Mouse (Mus musculus): ENCODE measurements at regions not wholly inside any gene's neighbourhood (a gene's known extent, or its start where the extent isn't known, plus 50 kb on each side); places are given as distances from the start of the nearest gene placed in this dataset.

DNA sequence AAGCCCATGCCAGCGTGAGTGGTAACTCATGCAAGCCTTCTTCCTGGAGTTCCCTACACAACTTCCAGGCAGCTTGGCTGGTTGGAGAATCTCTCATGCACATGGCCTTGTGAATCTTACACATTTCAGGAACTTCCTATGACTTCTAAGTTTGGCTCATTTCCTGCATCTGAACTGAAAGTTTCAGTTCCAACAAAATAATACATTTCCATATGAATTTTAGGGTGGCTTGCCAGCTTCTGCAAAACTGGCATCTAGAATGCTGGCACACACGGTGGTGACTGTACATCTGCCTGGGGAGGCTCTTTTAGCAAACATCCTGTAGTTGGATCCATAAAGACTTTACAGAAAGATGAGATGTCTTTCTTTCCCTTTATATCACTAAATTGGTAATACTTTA is 110.6 kb upstream of the Kbtbd8 start:
- Histone ChIP-seq H3K36me3 (ENCODE audit: control insufficient read depth, insufficient read depth, low read length) (no peaks in the 10 kb centered on the region), H3K9ac (ENCODE audit: low read length) (no peak overlapping the region), H3K4me3 (ENCODE audit: low read depth, low read length) (no peak overlapping the region), H3K27ac (ENCODE audit: low read depth) (no peak overlapping the region), H3K9me3 (ENCODE audit: control insufficient read depth, low read length) (no peaks in the 10 kb centered on the region), H3K4me2 (ENCODE audit: low read length) (no peak overlapping the region), H3K27me3 (replicated peaks; ENCODE audit: control insufficient read depth, insufficient read depth, low read length) (no peaks in the 10 kb centered on the region), H3K4me1 (replicated peaks; ENCODE audit: control insufficient read depth, insufficient read depth, low read length) (no peaks in the 10 kb centered on the region)
- WGBS = 80% methylated on average over 2 of the region's 2 CpGs
- ATAC-seq (replicated peaks; ENCODE audit: low FRiP score, low TSS enrichment, low read depth) (no peak), DNase-seq (ENCODE audit: low spot score) (no peak)

DNA sequence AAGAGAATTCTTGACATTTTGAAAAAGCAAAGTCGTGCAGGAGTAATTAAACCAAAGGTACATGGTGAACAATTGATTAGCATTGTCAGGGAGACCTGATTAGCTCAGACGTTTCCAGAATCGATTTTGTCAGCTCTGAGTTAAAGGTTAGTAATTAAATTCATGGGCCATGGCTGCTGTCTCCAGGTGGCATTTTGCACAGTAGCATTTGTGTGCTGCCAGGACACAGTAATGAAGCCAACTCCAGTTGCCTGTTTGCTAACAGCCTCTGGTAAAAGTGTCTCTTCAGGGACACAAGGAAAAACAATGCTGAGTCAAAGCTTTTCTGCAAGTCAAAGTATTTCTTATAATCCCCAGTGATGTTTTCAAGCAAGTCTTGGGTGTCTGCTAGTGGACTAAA is 113.3 kb upstream of the Kbtbd8 start:
- ATAC-seq (replicated peaks; ENCODE audit: low FRiP score, low TSS enrichment, low read depth) (no peak), DNase-seq (ENCODE audit: low spot score) (no peak)
- H3K27me3 ChIP-seq (replicated peaks; ENCODE audit: control insufficient read depth, insufficient read depth, low read length) = no peaks in the 10 kb centered on the region
- no peak overlapping the region for H3K27ac ChIP-seq (ENCODE audit: low read depth)
- no peak overlapping the region for H3K4me2 ChIP-seq (ENCODE audit: low read length)
- no peaks in the 10 kb centered on the region for H3K9me3 ChIP-seq (ENCODE audit: control insufficient read depth, low read length)
- H3K4me1 ChIP-seq (replicated peaks; ENCODE audit: control insufficient read depth, insufficient read depth, low read length) = no peaks in the 10 kb centered on the region
- H3K9ac ChIP-seq (ENCODE audit: low read length) = no peak overlapping the region
- no peak overlapping the region for H3K4me3 ChIP-seq (ENCODE audit: low read depth, low read length)
- WGBS = 60% methylated on average over 3 of the region's 3 CpGs
- H3K36me3 ChIP-seq (ENCODE audit: control insufficient read depth, insufficient read depth, low read length) = no peaks in the 10 kb centered on the region

DNA sequence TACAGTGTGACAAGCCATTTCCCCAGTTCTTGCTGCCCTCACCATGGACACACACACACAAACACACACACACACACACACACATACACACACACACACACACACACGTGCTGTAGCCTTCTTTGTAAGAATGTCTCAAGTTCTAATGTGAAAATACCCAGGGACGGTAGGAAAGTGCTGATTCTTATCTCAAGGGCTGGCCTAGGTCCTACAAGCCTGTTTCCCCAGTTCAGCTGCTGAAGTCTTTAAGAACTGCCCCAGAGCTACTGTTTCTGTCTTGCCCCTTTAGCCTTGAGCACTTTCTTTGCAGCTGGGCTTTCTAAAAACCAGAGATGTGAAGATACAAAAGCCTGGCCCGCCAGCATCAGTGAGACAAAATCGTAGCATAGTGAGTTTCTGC is 117.5 kb upstream of the Kbtbd8 start:
- Histone ChIP-seq H3K4me1 (replicated peaks; ENCODE audit: control insufficient read depth, insufficient read depth, low read length) (no peaks in the 10 kb centered on the region), H3K27ac (ENCODE audit: low read depth) (no peak overlapping the region), H3K4me3 (ENCODE audit: low read depth, low read length) (no peak overlapping the region), H3K36me3 (ENCODE audit: control insufficient read depth, insufficient read depth, low read length) (no peaks in the 10 kb centered on the region), H3K9ac (ENCODE audit: low read length) (no peak overlapping the region), H3K4me2 (ENCODE audit: low read length) (no peak overlapping the region), H3K27me3 (replicated peaks; ENCODE audit: control insufficient read depth, insufficient read depth, low read length) (no peaks in the 10 kb centered on the region), H3K9me3 (ENCODE audit: control insufficient read depth, low read length) (no peaks in the 10 kb centered on the region)
- 62% methylated on average over 4 of the region's 4 CpGs for WGBS
- no peak for DNase-seq (ENCODE audit: low spot score)
- no peak for ATAC-seq (replicated peaks; ENCODE audit: low FRiP score, low TSS enrichment, low read depth)

DNA sequence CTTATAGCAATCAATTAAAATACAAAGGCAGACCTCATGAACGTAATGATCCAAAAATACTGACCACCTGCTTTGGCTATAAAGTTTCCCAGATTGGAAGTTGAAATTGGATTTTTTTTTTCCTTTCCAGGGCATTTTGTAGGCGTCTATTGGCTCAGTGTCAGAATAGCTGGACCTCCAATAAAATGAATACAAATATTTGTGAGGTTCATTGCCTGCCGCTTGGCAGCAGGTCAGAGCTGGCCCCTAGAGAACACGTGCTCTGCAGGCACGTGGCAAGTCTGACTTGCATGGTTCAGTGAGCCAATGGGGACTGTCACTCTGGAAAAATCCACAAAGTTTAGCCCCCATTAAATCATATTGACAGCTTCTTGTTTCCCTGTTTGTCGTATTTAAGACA is 118.0 kb upstream of the Kbtbd8 start:
- 61% methylated on average over 6 of the region's 6 CpGs for WGBS
- ATAC-seq (replicated peaks; ENCODE audit: low FRiP score, low TSS enrichment, low read depth) (no peak), DNase-seq (ENCODE audit: low spot score) (no peak)
- Histone ChIP-seq H3K36me3 (ENCODE audit: control insufficient read depth, insufficient read depth, low read length) (no peaks in the 10 kb centered on the region), H3K9me3 (ENCODE audit: control insufficient read depth, low read length) (no peaks in the 10 kb centered on the region), H3K27me3 (replicated peaks; ENCODE audit: control insufficient read depth, insufficient read depth, low read length) (no peaks in the 10 kb centered on the region), H3K9ac (ENCODE audit: low read length) (no peak overlapping the region), H3K4me2 (ENCODE audit: low read length) (no peak overlapping the region), H3K4me3 (ENCODE audit: low read depth, low read length) (no peak overlapping the region), H3K27ac (ENCODE audit: low read depth) (no peak overlapping the region), H3K4me1 (replicated peaks; ENCODE audit: control insufficient read depth, insufficient read depth, low read length) (no peaks in the 10 kb centered on the region)

GRCm38 (mm10) chr6:94998371-94998770 is 118.7 kb upstream of the Kbtbd8 start:
- no peak overlapping the region for H3K4me3 ChIP-seq (ENCODE audit: low read depth, low read length)
- no peaks in the 10 kb centered on the region for H3K36me3 ChIP-seq (ENCODE audit: control insufficient read depth, insufficient read depth, low read length)
- no peaks in the 10 kb centered on the region for H3K4me1 ChIP-seq (replicated peaks; ENCODE audit: control insufficient read depth, insufficient read depth, low read length)
- H3K9me3 ChIP-seq (ENCODE audit: control insufficient read depth, low read length) = no peaks in the 10 kb centered on the region
- no peak overlapping the region for H3K9ac ChIP-seq (ENCODE audit: low read length)
- no peak overlapping the region for H3K27ac ChIP-seq (ENCODE audit: low read depth)
- H3K27me3 ChIP-seq (replicated peaks; ENCODE audit: control insufficient read depth, insufficient read depth, low read length) = no peaks in the 10 kb centered on the region
- no peak for ATAC-seq (replicated peaks; ENCODE audit: low FRiP score, low TSS enrichment, low read depth)
- no peak for DNase-seq (ENCODE audit: low spot score)
- H3K4me2 ChIP-seq (ENCODE audit: low read length) = no peak overlapping the region
- 77% methylated on average over 2 of the region's 2 CpGs for WGBS

DNA sequence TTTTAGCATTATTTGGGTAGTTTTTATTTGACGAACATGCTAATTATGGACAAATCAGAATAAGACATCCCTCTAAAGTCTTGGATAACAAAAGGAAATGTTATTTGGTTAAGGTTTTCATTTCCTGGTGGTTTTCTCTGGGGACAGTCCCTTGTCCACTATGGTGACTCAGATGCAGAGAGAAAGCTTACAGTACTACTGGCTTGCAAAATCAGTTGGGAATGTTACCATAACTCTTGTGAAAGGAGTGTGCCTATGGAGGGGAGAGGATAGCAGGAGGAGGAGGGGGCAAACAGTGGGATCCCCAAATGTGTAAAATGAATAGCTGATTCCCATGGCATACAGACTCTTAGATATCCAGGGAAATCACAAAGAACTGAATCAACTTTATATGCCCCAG is 122.7 kb upstream of the Kbtbd8 start:
- Histone ChIP-seq H3K27me3 (replicated peaks; ENCODE audit: control insufficient read depth, insufficient read depth, low read length) (no peaks in the 10 kb centered on the region), H3K4me2 (ENCODE audit: low read length) (no peak overlapping the region), H3K9me3 (ENCODE audit: control insufficient read depth, low read length) (no peaks in the 10 kb centered on the region), H3K4me3 (ENCODE audit: low read depth, low read length) (no peak overlapping the region), H3K4me1 (replicated peaks; ENCODE audit: control insufficient read depth, insufficient read depth, low read length) (no peaks in the 10 kb centered on the region), H3K9ac (ENCODE audit: low read length) (no peak overlapping the region), H3K27ac (ENCODE audit: low read depth) (no peak overlapping the region), H3K36me3 (ENCODE audit: control insufficient read depth, insufficient read depth, low read length) (no peaks in the 10 kb centered on the region)
- ATAC-seq (replicated peaks; ENCODE audit: low FRiP score, low TSS enrichment, low read depth) (no peak), DNase-seq (ENCODE audit: low spot score) (no peak)
- WGBS = 91% methylated on average over 1 of the region's 1 CpGs

DNA sequence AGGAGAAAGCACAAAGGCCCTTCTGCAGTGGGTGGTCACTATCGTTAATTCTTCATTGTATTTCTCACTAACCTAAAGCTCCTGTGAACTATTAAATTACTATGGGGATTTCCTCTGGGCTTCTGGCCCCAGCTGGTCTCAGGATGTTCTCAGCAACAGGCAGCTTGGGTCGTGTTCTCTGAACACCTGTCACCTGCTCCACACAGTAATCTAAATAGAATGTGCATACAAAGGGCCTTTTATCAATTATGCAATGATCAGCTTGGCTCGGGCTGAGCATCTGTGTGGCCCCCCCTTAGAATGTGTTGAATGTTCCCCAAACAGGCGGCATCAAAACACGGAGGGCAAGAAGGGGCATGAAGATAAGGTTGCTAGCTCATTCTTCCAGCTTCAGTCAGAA is 129.6 kb upstream of the Kbtbd8 start:
- no peaks in the 10 kb centered on the region for H3K9me3 ChIP-seq (ENCODE audit: control insufficient read depth, low read length)
- ATAC-seq (replicated peaks; ENCODE audit: low FRiP score, low TSS enrichment, low read depth) = no peak
- no peak overlapping the region for H3K27ac ChIP-seq (ENCODE audit: low read depth)
- no peak overlapping the region for H3K4me2 ChIP-seq (ENCODE audit: low read length)
- no peak overlapping the region for H3K4me3 ChIP-seq (ENCODE audit: low read depth, low read length)
- H3K9ac ChIP-seq (ENCODE audit: low read length) = no peak overlapping the region
- H3K27me3 ChIP-seq (replicated peaks; ENCODE audit: control insufficient read depth, insufficient read depth, low read length) = no peaks in the 10 kb centered on the region
- H3K4me1 ChIP-seq (replicated peaks; ENCODE audit: control insufficient read depth, insufficient read depth, low read length) = no peaks in the 10 kb centered on the region
- no peaks in the 10 kb centered on the region for H3K36me3 ChIP-seq (ENCODE audit: control insufficient read depth, insufficient read depth, low read length)
- WGBS = 65% methylated on average over 5 of the region's 5 CpGs
- DNase-seq (ENCODE audit: low spot score) = no peak

DNA sequence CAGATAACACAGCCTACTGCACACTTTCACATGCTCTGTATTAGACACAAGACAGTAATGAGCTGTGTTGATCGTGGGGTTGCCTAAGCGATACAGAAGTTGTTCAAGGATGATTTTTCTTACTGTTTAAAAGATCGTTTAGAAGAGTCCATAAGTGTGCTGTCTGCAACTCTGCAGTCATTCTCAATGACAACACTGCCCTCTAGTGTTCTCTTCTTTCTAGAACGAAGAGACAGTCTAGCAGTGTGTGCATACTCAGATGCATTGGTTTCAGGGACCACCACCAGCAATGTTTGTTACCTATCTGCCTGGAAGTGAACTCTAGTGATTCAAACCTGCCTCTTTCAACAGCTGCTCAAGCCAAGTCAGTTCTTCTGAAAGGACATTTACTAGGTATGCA is 130.7 kb upstream of the Kbtbd8 start:
- DNase-seq (ENCODE audit: low spot score) (peak; percentile 57), ATAC-seq (replicated peaks; ENCODE audit: low FRiP score, low TSS enrichment, low read depth) (peak; percentile 60; the same call in 1 of the 2 replicates)
- no peak overlapping the region for H3K4me2 ChIP-seq (ENCODE audit: low read length)
- H3K27me3 ChIP-seq (replicated peaks; ENCODE audit: control insufficient read depth, insufficient read depth, low read length) = no peaks in the 10 kb centered on the region
- WGBS = 9% methylated on average over 4 of the region's 4 CpGs
- H3K4me1 ChIP-seq (replicated peaks; ENCODE audit: control insufficient read depth, insufficient read depth, low read length) = no peaks in the 10 kb centered on the region
- H3K36me3 ChIP-seq (ENCODE audit: control insufficient read depth, insufficient read depth, low read length) = no peaks in the 10 kb centered on the region
- no peak overlapping the region for H3K4me3 ChIP-seq (ENCODE audit: low read depth, low read length)
- no peak overlapping the region for H3K27ac ChIP-seq (ENCODE audit: low read depth)
- H3K9ac ChIP-seq (ENCODE audit: low read length) = no peak overlapping the region
- H3K9me3 ChIP-seq (ENCODE audit: control insufficient read depth, low read length) = no peaks in the 10 kb centered on the region

- Histone ChIP-seq H3K27me3 (replicated peaks; ENCODE audit: control insufficient read depth, insufficient read depth, low read length) (no peaks in the 10 kb centered on the region), H3K9ac (ENCODE audit: low read length) (no peak overlapping the region), H3K27ac (ENCODE audit: low read depth) (no peak overlapping the region), H3K4me2 (ENCODE audit: low read length) (no peak overlapping the region), H3K9me3 (ENCODE audit: control insufficient read depth, low read length) (no peaks in the 10 kb centered on the region), H3K4me3 (ENCODE audit: low read depth, low read length) (no peak overlapping the region), H3K36me3 (ENCODE audit: control insufficient read depth, insufficient read depth, low read length) (no peaks in the 10 kb centered on the region), H3K4me1 (replicated peaks; ENCODE audit: control insufficient read depth, insufficient read depth, low read length) (no peaks in the 10 kb centered on the region)
- DNase-seq (ENCODE audit: low spot score) (peak; percentile 25), ATAC-seq (replicated peaks; ENCODE audit: low FRiP score, low TSS enrichment, low read depth) (no peak)
- WGBS = 89% methylated on average over 3 of the region's 3 CpGs
Measured at GRCm38 (mm10) chr6:94984411-94984895, 132.6 kb upstream of the Kbtbd8 start.

All from intestine, embryonic 14.5 days (tissue).